Mouse (Mus musculus): ENCODE results near the gene Bace1.

Gene Bace1

DNA sequence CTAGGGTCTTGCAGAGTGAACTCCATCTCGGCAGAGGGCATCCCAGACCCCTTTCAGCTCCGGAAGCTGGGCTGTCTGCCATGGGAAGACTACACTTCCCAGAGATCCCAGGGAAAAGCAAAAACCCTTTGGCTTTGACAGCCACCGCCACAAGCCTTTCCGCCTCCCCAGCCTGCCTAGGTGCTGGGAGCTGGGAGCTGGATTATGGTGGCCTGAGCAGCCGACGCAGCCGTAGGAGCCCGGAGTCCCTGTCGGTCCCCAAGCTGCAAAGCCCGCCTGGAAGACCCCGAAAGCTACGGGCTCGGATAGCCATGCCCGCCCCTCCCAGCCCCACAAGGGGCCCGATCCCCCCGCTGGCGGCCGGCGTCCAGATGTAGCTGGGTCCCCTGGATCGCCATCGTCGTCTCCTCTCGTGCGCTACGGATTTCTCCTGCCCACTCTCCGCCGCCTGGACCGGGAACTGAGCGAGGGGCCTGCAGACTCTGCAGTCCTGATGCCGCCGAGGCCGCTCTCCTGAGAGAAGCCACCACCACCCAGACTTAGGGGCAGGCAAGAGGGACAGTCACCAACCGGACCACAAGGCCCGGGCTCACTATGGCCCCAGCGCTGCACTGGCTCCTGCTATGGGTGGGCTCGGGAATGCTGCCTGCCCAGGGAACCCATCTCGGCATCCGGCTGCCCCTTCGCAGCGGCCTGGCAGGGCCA lies at the start of gene Bace1:
TSS of gene Bace1 (plus strand) at position 147 of the 705 bp plus-strand sequence.
- in situ Hi-C loops (cut with MseI, MboI) = no loop called here

GRCm38 (mm10) chr9:45791456-45792142 lies 46.8 kb upstream of the Bace1 start:
- in situ Hi-C loops (cut with MseI, MboI) = no loop called here

DNA sequence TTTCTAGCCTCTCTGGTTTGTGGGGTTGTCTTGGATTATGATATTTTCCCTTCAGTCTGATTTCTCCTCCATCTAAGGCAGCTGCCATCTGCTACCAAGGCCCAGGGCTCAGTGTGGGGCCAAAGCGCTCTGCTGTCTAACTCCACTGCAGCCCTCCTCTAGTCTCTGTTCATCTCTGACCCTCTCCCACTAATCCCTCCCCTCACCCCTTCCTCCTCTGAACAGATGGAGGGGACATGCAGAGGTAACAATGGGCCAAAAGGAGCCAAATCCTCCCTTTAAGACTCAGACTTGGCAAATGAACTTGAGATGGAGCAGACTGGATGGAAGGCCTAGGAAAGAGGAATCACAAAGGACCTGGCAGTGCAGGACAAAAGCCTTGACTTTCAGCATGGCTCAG lies 46.1 kb upstream of the Bace1 start:
- in situ Hi-C loops (cut with MseI, MboI) = no loop called here

DNA sequence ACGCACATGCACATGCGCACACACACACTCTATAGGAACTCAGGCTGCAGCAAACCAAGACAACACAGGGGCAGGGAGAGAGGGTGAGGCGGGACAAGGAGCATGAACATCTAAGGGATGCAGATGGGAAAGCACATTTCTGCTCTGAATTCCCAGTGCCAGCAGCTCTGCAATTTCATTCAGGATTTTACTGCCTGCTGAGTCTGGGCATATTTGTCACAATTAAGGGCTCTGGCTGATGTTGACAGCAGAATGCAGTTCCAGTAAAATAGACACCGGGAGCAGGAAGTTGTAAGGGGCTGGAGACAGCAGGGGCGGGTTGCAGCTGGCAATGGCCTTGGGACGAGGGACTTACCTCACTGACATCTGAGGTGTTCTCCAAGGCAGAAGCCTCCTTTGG lies 44.7 kb upstream of the Bace1 start:
- in situ Hi-C loops (cut with MseI, MboI) = no loop called here

- in situ Hi-C loops (cut with MseI, MboI) = no loop called here
Observed at GRCm38 (mm10) chr9:45795722-45796121, 42.7 kb upstream of the Bace1 start.

GRCm38 (mm10) chr9:45797271-45797670 lies 41.1 kb upstream of the Bace1 start:
- in situ Hi-C loops (cut with MseI, MboI) = no loop called here

DNA sequence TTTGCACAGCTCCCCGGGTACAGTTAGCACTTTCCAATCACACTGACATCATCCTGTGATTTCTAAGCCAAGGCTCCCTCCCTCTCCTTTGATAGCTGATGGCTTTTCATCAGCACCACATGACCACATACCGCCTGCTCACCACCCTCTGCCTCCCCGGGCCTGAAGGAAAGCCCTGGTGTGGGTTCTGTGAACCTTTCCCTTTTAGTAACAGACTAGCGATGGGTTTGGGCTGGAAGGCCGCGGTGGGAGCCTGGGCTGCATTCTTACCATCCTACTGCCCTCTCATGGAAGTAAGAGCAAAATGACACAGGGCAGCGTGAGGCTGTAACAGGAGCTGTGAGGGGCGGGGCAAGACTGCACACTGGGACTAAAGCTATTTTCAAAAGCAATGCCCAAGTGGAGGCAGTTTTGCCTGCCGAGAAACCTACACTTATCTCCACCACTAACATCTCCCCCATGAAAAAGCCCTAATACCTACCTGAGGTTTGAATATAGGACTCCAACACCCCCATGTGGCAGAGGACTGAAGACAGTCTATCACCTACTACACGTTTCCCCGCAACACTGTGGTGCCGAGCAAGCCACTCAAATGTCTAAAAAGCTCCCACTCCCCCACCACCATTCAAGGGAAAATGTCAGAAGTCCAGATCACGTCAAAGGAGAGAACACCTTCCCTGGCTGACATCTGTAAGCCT lies 39.8 kb upstream of the Bace1 start:
- in situ Hi-C loops (cut with MseI, MboI) = no loop called here

- in situ Hi-C loops (cut with MseI, MboI) = no loop called here
Observed at GRCm38 (mm10) chr9:45799402-45799801, 39.0 kb upstream of the Bace1 start.

- in situ Hi-C loops (cut with MseI, MboI) = no loop called here
Observed at GRCm38 (mm10) chr9:45803070-45803774, 35.2 kb upstream of the Bace1 start.

GRCm38 (mm10) chr9:45806847-45807246 lies 31.5 kb upstream of the Bace1 start:
- in situ Hi-C loops (cut with MseI, MboI) = no loop called here

DNA sequence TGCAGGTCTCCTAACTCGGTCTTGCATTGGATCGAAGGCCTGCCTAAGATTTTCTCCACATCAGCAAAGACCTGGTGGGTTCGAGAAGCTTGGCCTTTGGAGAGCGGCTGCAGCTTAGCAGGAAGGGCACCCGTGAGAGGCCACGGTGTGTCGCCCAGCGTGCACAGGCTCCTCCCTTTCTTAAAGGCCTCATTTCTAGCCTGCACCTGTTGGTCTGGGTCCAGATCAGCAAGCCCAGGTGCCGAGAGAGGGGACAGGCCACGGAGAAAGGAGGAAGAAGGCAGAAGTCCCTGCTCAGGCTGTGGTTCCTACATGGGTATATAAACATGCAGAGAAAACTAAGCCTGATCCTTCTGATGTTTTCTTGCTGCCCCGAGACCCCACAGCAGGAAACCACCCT lies 31.0 kb upstream of the Bace1 start:
- in situ Hi-C loops (cut with MseI, MboI) = no loop called here

DNA sequence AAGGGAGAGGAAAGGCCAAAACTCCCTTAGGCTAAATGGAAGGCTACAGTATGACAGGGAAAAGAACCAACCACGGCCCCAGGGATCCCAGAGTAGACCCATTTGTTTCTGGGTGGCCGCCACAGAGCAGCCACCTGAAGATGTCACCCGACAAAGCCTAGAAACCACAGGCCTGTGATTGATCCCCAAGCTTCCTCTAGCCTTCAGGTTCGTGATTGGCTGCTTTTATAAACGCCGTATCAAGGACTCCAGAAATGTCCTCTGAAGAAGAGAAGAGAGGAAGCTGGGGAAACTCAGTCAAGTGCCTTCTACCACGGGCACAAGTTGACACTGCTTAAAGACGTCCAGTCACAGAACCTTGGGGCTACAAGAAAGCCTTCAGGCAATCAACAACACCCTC lies 30.6 kb upstream of the Bace1 start:
- in situ Hi-C loops (cut with MseI, MboI) = no loop called here

- in situ Hi-C loops (cut with MseI, MboI) = no loop called here
Observed at GRCm38 (mm10) chr9:45811946-45812345, 26.4 kb upstream of the Bace1 start.

- in situ Hi-C loops (cut with MseI, MboI) = no loop called here
Observed at GRCm38 (mm10) chr9:45815113-45815512, 23.3 kb upstream of the Bace1 start.

DNA sequence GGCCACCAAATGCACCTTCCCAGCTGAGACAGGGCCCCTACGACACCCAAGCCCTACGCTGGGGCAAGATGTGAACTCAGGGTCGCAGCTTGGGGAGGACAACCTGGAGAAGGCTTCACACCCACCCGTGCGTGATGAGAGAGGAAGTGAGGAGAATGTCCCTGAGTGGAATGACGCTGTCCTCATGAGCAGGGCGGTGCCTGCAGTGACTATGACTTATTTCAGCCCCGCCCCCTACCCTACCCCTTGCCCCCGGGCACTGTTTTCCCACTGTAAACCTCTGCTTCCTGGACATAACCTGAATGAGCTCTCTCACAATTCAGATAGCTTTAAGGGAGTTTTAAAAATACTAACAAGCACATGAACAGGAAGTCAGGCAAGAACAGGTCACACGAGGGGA lies 22.9 kb upstream of the Bace1 start:
- in situ Hi-C loops (cut with MseI, MboI) = no loop called here

- in situ Hi-C loops (cut with MseI, MboI) = no loop called here
Observed at GRCm38 (mm10) chr9:45818406-45819011, 19.9 kb upstream of the Bace1 start.

GRCm38 (mm10) chr9:45827663-45828290 lies 10.6 kb upstream of the Bace1 start:
- in situ Hi-C loops (cut with MseI, MboI) = no loop called here

DNA sequence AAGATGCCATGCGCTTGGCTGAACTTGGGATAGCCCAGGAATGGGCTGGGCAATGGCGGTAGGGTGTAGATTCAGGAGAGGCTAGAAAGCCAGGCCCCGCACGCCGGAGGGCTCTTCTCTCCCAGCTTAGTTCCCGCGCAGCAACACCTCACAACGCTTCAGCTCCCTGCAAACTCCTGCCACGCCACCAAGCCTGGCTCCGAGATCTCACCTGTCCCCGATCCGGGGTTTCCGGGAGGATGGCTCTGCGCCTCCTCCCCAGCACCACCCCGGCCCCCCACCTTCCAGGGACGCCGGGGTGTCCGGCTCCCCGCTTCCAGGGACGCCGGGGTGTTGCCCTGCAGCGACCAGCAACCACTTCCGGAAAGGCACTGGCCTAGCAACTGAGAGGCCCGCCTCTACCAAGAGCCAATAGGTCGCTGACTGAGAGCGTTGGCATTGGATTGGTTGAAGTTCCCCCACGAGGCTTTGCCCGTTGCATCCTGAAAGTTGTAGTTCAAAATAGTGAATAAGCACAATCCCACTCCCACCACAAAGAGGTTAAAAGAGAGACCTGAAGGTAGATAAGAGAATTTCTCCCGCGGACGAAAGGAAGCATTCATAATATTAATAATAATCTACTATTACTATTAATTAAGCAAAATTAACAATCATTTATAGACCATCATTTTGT lies 10.0 kb upstream of the Bace1 start, which contains the start of gene Cep164:
TSS of gene Cep164 (minus strand) at position 401 of the 673 bp plus-strand sequence.
- in situ Hi-C loops (cut with MseI, MboI) = no loop called here

DNA sequence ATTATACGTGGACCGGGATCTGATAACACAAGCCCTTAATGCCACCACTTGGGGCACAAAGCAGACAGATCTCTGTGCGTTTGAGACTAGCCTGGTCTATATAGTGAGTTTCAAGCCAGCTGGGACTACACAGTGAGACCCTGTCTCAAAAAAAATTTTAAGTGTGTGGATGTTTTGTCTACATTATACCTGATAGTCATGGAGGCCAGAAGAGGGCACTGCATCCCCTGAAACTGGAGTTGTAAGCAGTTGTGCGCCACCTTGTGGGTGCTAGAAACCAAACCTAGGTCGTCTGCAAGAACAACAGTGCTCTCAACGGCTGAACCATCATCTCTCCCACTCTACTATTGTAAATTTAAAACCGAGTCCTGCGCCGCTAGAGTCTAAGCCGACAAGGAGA lies 9.3 kb upstream of the Bace1 start:
- in situ Hi-C loops (cut with MseI, MboI) = no loop called here

DNA sequence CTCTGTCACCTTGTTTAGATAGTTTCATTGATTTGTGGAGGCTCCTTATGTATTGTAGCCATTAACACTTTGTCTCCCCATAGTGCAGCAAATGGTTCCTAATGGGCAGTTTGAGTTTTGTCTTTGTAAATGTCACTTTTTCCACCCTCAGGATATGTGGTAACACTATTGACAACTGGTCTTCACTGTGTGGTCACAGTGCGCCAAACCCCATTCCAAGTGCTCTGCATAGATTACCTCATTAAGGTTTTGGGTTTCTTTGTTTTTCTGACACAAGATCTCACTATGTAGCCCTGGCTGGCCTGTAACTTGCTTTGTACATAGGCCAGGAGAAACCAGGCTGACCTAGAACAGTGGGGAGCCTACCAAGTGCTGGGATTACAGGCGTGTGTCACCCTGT lies 5.5 kb upstream of the Bace1 start:
- in situ Hi-C loops (cut with MseI, MboI) = no loop called here

DNA sequence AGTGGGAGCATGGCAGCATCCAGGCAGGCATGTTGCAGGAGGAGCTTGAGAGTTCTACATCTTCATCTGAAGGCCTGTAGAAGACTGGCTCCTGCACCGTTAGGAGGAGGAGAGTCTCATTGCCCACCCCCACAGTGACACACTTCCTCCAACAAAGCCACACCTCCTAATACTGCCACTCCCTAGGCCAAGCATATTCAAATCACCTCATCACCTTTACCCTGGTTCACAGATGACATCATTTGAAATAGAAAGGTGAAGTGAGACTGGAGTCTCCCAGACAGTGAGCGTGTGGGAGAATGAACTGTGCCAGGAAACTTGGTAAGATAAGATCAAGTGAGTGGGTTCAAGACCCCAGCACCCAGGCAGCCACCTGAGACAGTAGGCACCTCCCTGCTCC lies 4.9 kb upstream of the Bace1 start:
- in situ Hi-C loops (cut with MseI, MboI) = no loop called here

Data from mouse trophoblast stem cell (cell line).